Mouse (Mus musculus) heart, adult 2 months (tissue): ENCODE data around the gene Kdm2a.

ENCODE experiments used
- CTCF ChIP-seq: fragments of 200-600 bp; IDR thresholded peaks from 2 replicates; pipeline ENCODE4 v1.8.1; 2022; ENCODE audit warnings: antibody characterized with exemption, mild to moderate bottlenecking, moderate library complexity
- EP300 ChIP-seq: fragments of 200-500 bp; IDR thresholded peaks from 2 replicates; pipeline ENCODE4 v1.6.1; 2011; ENCODE audit warnings: low read depth, low read length, control low read depth; ENCODE audit not compliant: insufficient read depth

DNA sequence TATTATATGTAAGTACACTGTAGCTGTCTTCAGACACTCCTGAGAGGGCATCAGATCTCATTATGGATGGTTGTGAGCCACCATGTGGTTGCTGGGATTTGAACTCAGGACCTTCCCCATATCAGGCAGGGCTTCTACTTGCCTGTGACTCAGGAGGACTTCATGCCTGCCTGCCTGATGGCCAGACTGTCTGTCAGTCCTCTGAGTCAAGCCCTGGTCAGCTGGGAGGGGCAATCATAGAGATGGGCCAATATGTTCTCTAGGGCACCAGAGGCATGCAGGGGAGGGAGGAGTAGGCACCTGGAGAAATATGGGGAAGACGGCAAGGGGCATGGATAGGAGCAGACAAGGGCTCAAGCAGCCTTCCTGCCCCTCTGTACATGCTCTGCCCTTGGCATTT lies 36.9 kb upstream of the Kdm2a start:
- TF ChIP-seq CTCF (no peak), EP300 (no peak)
